Mouse (Mus musculus) midbrain, embryonic 16.5 days (tissue): Measurements from ENCODE around the gene Limch1. TPM values are rescaled to one million over a fixed set of nuclear protein-coding genes. Genes with fewer than 3 reads are reported as not detected.

ENCODE experiments used
- ATAC-seq: fragments of 200-750 bp; cut with Nextera tagmentation; 2 replicates; pipeline ENCODE4 v1.8.0; 2017; ENCODE audit warnings: moderate TSS enrichment
- H3K27ac ChIP-seq: fragments of 300-500 bp; sonication (generic); 2 replicates; pipeline ENCODE4 v1.5.1; 2014; ENCODE audit warnings: mild to moderate bottlenecking, low read length, mixed read lengths
- H3K27me3 ChIP-seq: fragments of 300-500 bp; sonication (generic); 2 replicates; pipeline ENCODE4 v1.6.1; 2014; ENCODE audit warnings: low read depth, low read length, mixed read lengths; ENCODE audit not compliant: control insufficient read depth, insufficient read depth
- H3K36me3 ChIP-seq: fragments of 300-500 bp; sonication (generic); 2 replicates; pipeline ENCODE4 v1.6.1; 2014; ENCODE audit warnings: mild to moderate bottlenecking, low read length, moderate library complexity, mixed read lengths; ENCODE audit not compliant: control insufficient read depth, insufficient read depth
- H3K4me1 ChIP-seq: fragments of 300-500 bp; sonication (generic); 2 replicates; pipeline ENCODE4 v1.6.1; 2014; ENCODE audit warnings: mild to moderate bottlenecking, low read length, mixed read lengths; ENCODE audit not compliant: control insufficient read depth, insufficient read depth
- H3K4me2 ChIP-seq: fragments of 300-500 bp; sonication (generic); 2 replicates; pipeline ENCODE4 v1.6.1; 2014; ENCODE audit warnings: mild to moderate bottlenecking, low read length, mixed read lengths
- H3K4me3 ChIP-seq: fragments of 300-500 bp; sonication (generic); 2 replicates; pipeline ENCODE4 v1.5.1; 2014; ENCODE audit warnings: low read depth, mild to moderate bottlenecking, low read length, moderate library complexity, mixed read lengths
- H3K9ac ChIP-seq: fragments of 300-500 bp; sonication (generic); 2 replicates; pipeline ENCODE4 v1.6.1; 2014; ENCODE audit warnings: low read depth, low read length, mixed read lengths
- H3K9me3 ChIP-seq: fragments of 300-500 bp; sonication (generic); replicated peaks from 2 replicates; pipeline ENCODE4 v1.6.1; 2014; ENCODE audit warnings: mild to moderate bottlenecking, low read length, mixed read lengths; ENCODE audit not compliant: control insufficient read depth, poor library complexity, severe bottlenecking
- WGBS: fragments of 180-500 bp; shearing (Covaris S2); extraction: QIAGEN DNeasy Blood & Tissue Kit; methylation state at CpG from one replicate; pipeline ENCODE4 v1.1.7; 2014; 5-methylcytosine and 5-hydroxymethylcytosine counted together
- polyA plus RNA-seq: library from polyadenylated mRNA; unstranded; fragments of >200 nt; fragmentation: Nextera tagmentation; extraction: Ambion mirVana; gene quantifications from 2 replicates; pipeline ENCODE4 v1.2.1, GENCODE M21; 2015

Gene Limch1
- polyA plus RNA-seq, 1 experiment from 2014 or later, result 48.8 TPM

DNA sequence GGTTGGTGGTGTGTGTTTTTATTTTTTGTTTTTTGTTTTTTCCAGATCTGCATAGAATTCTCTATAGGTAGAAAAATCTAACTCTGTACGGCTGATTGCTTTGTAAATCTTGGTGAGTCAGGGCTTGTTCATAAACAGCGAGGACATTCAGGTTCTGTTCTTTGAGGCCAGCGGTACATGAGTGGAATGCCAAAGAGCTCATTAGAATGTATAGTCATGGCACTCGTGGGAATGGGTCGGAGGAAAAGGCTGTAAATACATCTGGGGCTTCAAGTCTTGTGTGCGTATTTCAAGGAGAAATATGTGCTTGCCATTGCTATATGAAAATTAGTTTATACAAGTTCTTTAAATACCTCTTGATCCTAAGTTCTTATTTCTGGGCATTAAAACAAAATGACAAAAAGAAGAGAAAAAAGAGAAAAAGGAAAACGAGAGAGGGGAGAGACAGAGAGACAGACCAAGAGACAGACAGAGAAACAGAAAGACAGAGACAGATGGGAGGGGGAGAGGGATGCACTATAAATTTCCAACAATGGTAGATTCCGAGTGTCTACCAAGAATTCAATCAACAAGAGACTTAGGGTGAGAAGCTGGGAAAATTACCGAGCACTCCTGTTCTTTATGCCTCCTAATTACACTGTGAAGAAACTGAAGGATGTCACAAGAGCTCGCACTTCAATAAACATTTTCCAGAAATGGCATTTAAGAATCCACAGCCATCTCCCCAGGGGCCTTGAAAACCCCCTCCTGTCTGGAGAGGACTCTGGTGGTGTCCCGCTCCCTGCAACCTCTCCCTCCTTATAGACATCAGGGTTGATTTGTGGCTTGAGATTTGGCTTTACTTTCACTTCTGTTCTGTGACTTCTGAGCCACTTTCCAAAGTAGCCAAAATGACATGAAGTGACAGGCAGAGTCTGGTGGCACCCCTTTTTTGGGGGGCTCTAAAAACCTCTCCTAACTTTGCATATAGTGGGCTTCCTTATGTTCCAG is 173.0 kb downstream of the Limch1 start:
- H3K36me3 ChIP-seq, result no peaks in the 10 kb centered on the region

DNA sequence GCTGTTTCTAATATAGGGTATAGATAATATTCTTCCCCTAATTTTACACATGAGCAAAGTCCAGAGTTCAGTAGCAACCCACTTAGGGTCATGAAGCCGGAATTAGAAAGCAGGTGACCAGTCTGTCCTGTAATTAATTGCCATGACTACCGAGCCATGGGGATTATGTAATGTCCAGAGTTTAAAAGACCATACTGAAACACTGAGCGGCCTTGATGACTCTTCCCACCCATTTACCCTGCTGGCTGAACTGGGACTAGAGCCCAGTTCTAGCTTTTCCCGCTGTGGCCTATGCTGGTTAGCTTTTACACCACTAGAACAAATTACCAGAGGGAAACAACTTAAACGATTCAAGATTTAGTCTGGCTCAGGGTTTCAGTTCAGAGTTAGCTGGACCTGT is 177.0 kb downstream of the Limch1 start:
- 78% methylated on average over 5 of the region's 5 CpGs for WGBS
- no peak for ATAC-seq

More for the DNA sequence above, 173.0 kb downstream of the Limch1 start:
- no peak overlapping the region for H3K9ac ChIP-seq
- H3K4me1 ChIP-seq, result peaks cover 11% of the 10 kb centered on the region
- H3K27me3 ChIP-seq, result no peaks in the 10 kb centered on the region
- ATAC-seq, result peak; percentile 70; the same call in 1 of the 2 replicates
- H3K4me2 ChIP-seq, result no peak overlapping the region
- H3K9me3 ChIP-seq, result no peaks in the 10 kb centered on the region
- peak overlapping the region; percentile 56 for H3K27ac ChIP-seq
- H3K4me3 ChIP-seq, result no peak overlapping the region
- 23% methylated on average over 11 of the region's 11 CpGs for WGBS

DNA sequence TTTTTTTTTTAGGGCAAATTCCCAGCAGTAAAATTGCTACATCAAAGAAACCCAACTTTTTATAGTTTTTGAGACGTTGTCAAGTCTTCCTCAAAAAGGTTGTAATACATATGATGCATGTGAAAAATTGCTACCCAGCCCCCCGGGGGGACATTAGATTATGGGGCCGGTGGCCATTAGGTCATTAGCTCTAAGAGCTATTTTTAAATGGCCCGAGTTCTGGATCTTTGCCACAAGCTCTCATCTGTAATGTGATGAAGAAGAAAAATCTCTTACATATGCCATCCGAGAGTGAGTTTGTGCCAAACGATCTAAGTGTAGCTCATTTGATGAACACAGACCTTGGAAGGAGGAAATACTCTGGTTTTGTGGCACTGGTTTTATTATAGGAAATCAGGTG is 183.7 kb downstream of the Limch1 start:
- Histone ChIP-seq H3K4me1 (peaks cover 2% of the 10 kb centered on the region; the same call in 1 of the 2 replicates), H3K27me3 (no peaks in the 10 kb centered on the region), H3K4me3 (no peak overlapping the region), H3K27ac (no peak overlapping the region), H3K9me3 (no peaks in the 10 kb centered on the region), H3K36me3 (no peaks in the 10 kb centered on the region), H3K9ac (no peak overlapping the region), H3K4me2 (no peak overlapping the region)
- WGBS, result 79% methylated on average over 6 of the region's 6 CpGs
- ATAC-seq, result no peak

More for the DNA sequence above, 177.0 kb downstream of the Limch1 start:
- H3K27ac ChIP-seq, result no peak overlapping the region
- no peaks in the 10 kb centered on the region for H3K36me3 ChIP-seq
- no peaks in the 10 kb centered on the region for H3K27me3 ChIP-seq
- peaks cover 9% of the 10 kb centered on the region for H3K4me1 ChIP-seq
- H3K4me3 ChIP-seq, result no peak overlapping the region
- H3K9me3 ChIP-seq, result no peaks in the 10 kb centered on the region
- no peak overlapping the region for H3K4me2 ChIP-seq
- no peak overlapping the region for H3K9ac ChIP-seq

DNA sequence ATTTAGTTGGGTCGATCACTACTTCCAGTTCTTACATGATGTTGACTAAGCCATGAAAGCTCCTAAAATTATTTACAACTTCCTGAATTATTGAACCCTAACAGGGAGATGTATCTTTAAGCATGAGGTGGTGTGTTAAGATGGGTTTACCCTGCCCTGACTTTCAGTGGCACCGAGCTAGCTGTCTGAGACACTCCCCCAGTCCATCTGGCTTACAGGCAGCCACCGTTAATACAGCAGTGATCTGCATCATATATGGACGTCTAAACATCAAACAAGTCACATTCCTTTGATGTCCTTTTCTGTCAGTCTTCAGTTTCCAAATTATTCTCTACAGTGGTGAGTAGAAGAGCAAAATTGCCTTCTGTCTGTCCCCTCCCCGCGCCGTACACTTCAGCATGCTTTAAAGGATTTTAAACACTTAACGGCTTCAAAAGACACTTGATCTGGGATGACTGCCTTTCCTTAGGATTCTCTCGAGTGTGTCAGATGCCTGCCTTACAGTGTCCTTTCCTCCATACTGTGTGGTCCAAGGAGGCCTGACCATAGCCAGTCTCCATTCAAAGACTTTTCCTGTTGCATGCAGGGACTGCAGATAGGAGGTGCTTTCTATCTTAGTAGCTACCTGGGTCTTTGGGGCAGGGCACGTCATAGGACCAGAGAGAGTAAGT is 187.6 kb downstream of the Limch1 start:
- peak; percentile 48; the same call in 1 of the 2 replicates for ATAC-seq
- Histone ChIP-seq H3K4me2 (no peak overlapping the region), H3K4me1 (peaks cover 2% of the 10 kb centered on the region; the same call in 1 of the 2 replicates), H3K9ac (no peak overlapping the region), H3K9me3 (no peaks in the 10 kb centered on the region), H3K27ac (no peak overlapping the region), H3K36me3 (no peaks in the 10 kb centered on the region), H3K27me3 (no peaks in the 10 kb centered on the region), H3K4me3 (no peak overlapping the region)
- WGBS, result 44% methylated on average over 10 of the region's 10 CpGs

DNA sequence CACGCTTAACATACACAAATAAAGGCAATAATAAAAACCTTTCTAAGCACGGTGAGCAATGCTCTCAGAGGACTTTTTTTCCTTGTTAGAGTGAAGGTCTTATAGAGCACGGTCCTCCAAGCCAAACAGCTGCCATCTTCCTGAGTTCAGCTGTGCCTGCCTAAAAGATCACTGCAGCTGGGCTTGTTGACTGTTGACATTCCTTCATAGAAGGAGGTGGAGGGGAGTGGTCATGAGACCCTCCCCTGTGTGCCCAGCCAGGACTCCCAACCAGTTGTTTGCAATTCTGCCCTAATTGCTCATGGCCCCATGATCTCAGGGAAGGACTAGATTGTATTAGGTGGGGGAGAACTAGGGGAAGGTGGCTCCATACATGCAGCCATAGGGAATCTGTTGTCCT is 189.0 kb downstream of the Limch1 start:
- Histone ChIP-seq H3K4me1 (peaks cover 2% of the 10 kb centered on the region; the same call in 1 of the 2 replicates), H3K9me3 (no peaks in the 10 kb centered on the region), H3K9ac (no peak overlapping the region), H3K4me2 (no peak overlapping the region), H3K27ac (no peak overlapping the region), H3K36me3 (no peaks in the 10 kb centered on the region), H3K4me3 (no peak overlapping the region), H3K27me3 (no peaks in the 10 kb centered on the region)
- 94% methylated on average over 3 of the region's 3 CpGs for WGBS
- ATAC-seq, result no peak

DNA sequence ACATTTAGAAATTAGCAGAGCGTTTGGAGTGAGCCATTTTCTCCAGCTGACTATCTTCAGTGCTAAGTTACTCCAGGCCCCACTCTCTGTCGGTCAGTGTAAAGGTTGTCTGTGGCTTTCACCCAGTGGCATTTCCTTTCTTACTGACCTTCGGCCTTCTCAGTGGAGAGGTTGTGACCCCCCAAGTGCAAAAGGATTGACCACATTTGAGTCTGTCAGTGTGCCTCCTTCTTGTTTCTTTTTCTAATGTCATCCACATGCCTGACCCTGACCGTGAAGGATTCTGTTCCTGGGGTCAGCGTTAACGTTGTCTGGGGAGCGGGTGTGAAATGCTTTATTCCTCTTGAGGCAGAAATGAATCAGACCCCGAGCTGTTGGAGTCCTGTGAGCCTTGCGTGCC is 191.7 kb downstream of the Limch1 start:
- no peaks in the 10 kb centered on the region for H3K9me3 ChIP-seq
- H3K27me3 ChIP-seq, result no peaks in the 10 kb centered on the region
- H3K4me1 ChIP-seq, result peaks cover 2% of the 10 kb centered on the region; the same call in 1 of the 2 replicates
- H3K4me2 ChIP-seq, result no peak overlapping the region
- no peak for ATAC-seq
- no peak overlapping the region for H3K4me3 ChIP-seq
- H3K36me3 ChIP-seq, result no peaks in the 10 kb centered on the region
- no peak overlapping the region for H3K9ac ChIP-seq
- H3K27ac ChIP-seq, result no peak overlapping the region
- 54% methylated on average over 9 of the region's 9 CpGs for WGBS

DNA sequence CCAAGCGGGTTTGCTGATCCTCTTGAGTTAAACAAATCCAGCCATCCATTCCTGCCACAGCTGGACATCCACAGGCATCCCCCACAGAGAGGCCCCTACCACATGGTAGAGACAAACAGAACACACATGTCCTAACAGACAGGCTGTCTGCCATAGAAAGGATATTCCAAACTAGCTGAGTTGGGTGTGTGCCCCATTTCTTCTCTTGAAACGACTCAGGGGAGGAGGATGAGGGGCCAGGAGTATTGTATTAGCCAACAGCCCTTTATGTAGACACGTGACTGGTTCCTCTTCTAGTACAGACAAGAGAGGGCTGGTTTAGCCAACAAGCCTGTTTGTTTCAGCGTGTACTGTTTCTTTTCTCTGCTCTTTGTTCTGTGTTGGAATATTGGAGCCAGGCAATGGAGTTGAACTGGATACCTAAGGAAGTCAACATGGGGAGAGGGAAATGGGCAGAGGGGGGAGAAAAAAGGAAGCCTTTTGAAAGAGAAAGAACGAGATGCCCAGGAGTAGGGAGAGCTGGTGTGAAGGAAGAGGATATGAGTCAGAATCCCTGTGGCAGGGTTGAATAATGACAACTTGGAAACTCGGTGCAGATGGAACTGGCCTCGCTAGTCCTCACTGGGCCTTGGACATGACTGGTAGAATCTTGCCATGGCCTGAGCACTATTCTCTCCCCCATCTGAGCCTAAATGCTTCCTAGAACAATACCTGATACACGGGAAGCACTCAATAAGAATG is 196.3 kb downstream of the Limch1 start:
- Histone ChIP-seq H3K27me3 (no peaks in the 10 kb centered on the region), H3K4me1 (no peaks in the 10 kb centered on the region), H3K36me3 (no peaks in the 10 kb centered on the region), H3K27ac (no peak overlapping the region), H3K4me2 (no peak overlapping the region), H3K9ac (no peak overlapping the region), H3K9me3 (no peaks in the 10 kb centered on the region), H3K4me3 (no peak overlapping the region)
- ATAC-seq, result no peak
- WGBS, result 81% methylated on average over 8 of the region's 8 CpGs

DNA sequence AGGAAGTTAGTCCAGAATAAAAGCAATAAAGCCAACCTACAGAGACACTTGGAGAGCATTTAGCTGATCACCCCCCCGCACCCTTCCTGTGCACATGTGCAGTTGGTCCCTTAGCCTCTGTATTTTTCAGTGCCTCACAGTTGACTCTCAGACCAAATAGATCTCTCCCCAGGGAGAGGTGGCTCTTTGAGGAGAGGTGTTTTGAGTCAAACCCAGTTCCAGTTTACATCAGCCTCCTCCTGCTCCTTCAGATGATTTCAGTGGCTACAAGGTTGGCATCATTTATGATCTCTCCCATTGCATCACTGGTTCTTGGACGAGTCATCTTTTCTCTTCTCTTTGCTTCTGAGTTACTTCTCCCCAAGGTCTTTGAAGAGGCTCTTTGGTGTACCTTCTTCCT is 197.3 kb downstream of the Limch1 start:
- Histone ChIP-seq H3K4me3 (no peak overlapping the region), H3K4me1 (no peaks in the 10 kb centered on the region), H3K4me2 (no peak overlapping the region), H3K36me3 (no peaks in the 10 kb centered on the region), H3K27ac (no peak overlapping the region), H3K27me3 (no peaks in the 10 kb centered on the region), H3K9ac (no peak overlapping the region), H3K9me3 (no peaks in the 10 kb centered on the region)
- 85% methylated on average over 2 of the region's 2 CpGs for WGBS
- ATAC-seq, result no peak
